Mouse (Mus musculus): Measurements from ENCODE around the gene Lats2. TPM values are rescaled to one million over a fixed set of nuclear protein-coding genes. Genes with fewer than 3 reads are reported as not detected.

Lats2 gene
- total RNA-seq, 2 experiments from 2014 or later, result 18.4 to 18.9 TPM

Small RNA genes lying within 50 kb of the gene (microRNA-seq; reads per million reads assigned to microRNA genes)
- gene Mir3077, result not detected

Other genes starting within 250 kb of the Lats2 start
- 1 to 10 TPM; 1.4 to 1.6 TPM for gene Il17d, start 233.6 kb downstream of the Lats2 start, total RNA-seq (2021)
- 10 to 100 TPM; 45.1 to 47.3 TPM for gene Eef1akmt1, start 186.8 kb downstream of the Lats2 start, total RNA-seq (2021)
- 10 to 100 TPM; 10.1 to 10.9 TPM for gene Xpo4, start 93.0 kb downstream of the Lats2 start, total RNA-seq (2021)
- gene Gm49361, start 12.3 kb downstream of the Lats2 start, total RNA-seq (2021), result under 1 TPM; 0.96 to 1.00 TPM
- gene Sap18, start 39.8 kb upstream of the Lats2 start, total RNA-seq (2021), result 10 to 100 TPM; 55.0 to 57.2 TPM
- not detected for gene Ska3, start 67.8 kb upstream of the Lats2 start, total RNA-seq (2021)
- gene Mrpl57, start 67.8 kb upstream of the Lats2 start, total RNA-seq (2021), result 10 to 100 TPM; 59.7 to 72.0 TPM
- gene Zdhhc20, start 131.9 kb upstream of the Lats2 start, total RNA-seq (2021), result 1 to 10 TPM; 3.5 to 4.3 TPM
- 10 to 100 TPM; 37.1 to 43.6 TPM for gene Micu2, start 240.9 kb upstream of the Lats2 start, total RNA-seq (2021)

Measured in gastrocnemius, adult 18-20 months (tissue).